Mouse (Mus musculus) E14TG2a.4 (cell line): ENCODE data around the gene Gm37596.
"Not testable (repeated sequence)": the region's sequence is repeated elsewhere in the genome, so short reads cannot be mapped to it uniquely, and the experiment has no call there.

Experiments
- H3K27me3 ChIP-seq: 2 replicates; pipeline ENCODE4 v1.6.1; 2014; ENCODE audit warnings: low read length, control low read depth; ENCODE audit not compliant: insufficient read depth
- H3K36me3 ChIP-seq: 2 replicates; pipeline ENCODE4 v1.6.1; 2014; ENCODE audit warnings: low read length, control low read depth; ENCODE audit not compliant: insufficient read depth
- H3K4me1 ChIP-seq: replicated peaks from 2 replicates; pipeline ENCODE4 v1.6.1; 2014; ENCODE audit warnings: low read depth, low read length, control low read depth
- H3K4me3 ChIP-seq: replicated peaks from 2 replicates; pipeline ENCODE4 v1.5.1; 2014; ENCODE audit warnings: mild to moderate bottlenecking, low read length
- H3K9me3 ChIP-seq: 2 replicates; pipeline ENCODE4 v1.6.1; 2014; ENCODE audit warnings: low read length, control low read depth
- CTCF ChIP-seq: conservative IDR thresholded peaks from 2 replicates; pipeline ENCODE4 v1.5.1; 2014; ENCODE audit warnings: low read length
- NANOG ChIP-seq: IDR thresholded peaks from 2 replicates; pipeline ENCODE4 v1.6.1; 2014; ENCODE audit warnings: borderline replicate concordance, low read length, mixed read lengths
- POU5F1 ChIP-seq: IDR thresholded peaks from 2 replicates; pipeline ENCODE4 v1.6.1; 2014; ENCODE audit warnings: low read length, borderline replicate concordance

Gm37596 gene

DNA sequence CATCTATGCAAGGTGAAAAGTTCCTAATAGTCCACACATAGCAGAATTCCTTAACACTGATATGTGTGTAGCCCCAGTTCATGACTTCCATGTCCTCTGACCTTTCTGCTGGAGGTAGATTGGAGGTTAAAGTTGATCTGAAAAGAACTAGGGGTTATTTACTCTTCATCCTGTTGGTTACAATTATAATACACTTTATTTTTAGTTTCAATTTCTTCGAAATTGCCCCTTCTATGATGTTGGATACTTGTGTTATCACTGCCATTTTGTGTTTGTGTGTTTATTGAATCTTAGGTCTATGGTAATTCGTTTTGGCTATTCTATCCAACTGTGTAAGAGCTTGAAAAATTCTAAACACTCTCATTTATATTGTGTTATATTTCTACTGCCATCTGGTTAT is at the start of gene Gm37596:
Gene Gm37596, minus strand, starts transcription at position 101 of the 400 bp plus-strand sequence.
- not testable (repeated sequence) for H3K27me3 ChIP-seq, H3K36me3 ChIP-seq, H3K4me1 ChIP-seq, H3K4me3 ChIP-seq, H3K9me3 ChIP-seq

DNA sequence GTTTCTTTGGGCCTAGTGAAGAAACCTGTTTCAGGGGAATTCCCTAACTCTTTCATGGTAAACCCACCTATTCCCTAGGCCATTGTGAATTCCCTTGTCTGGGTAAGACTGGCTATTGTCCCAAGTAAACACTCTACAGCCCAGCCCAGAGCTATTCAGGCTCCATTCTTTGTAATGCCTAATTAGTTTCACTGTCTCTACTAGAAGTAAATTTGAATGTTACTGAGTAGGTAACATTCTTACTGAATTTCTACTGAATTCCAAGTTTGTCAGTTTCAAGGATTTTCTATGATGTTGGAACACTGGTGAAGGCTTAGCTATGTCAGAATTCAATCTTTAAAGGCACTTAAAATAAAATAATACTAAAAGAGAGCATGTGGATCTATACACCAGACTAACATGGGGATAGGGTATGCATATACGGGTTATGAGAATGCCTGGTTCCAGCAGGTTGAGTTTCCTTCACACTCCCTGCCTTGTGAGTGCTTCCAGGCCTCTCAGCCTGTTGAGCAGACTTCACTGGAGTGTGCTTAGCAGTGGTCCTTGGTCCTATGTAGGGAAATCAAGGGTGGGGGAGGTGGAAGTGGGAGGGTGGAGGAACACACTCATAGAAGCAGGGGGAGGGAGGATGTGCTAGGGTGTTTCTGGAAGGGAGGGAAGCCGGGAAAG is 16.2 kb upstream of the Gm37596 start:
- not testable (repeated sequence) for H3K4me3 ChIP-seq, H3K36me3 ChIP-seq, H3K4me1 ChIP-seq, H3K27me3 ChIP-seq
- H3K9me3 ChIP-seq: peaks cover 19% of the 10 kb centered on the region

DNA sequence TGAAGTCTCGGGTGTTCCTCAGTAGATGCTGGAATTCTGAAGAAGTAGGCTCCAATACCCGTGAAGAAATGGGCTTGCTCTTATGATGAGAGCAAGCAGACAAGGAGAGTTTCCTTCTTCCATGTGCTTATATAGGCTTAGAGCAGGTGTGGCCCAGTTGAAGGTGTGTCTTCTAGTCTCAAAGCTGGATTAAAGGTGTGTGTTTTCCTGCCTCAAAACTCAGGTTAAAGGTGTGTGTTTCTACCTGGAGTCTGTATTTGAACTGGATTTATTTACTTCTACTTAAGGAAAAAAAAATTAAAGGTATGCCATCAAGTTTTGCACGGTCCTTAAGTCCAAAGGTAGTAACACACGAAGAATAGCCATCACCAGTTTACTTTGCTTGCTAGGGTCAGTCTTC is 16.7 kb downstream of the Gm37596 start, which contains the start of gene Tdpoz1:
Gene Tdpoz1, minus strand, starts transcription at position 101 of the 400 bp plus-strand sequence.
- H3K36me3 ChIP-seq, H3K27me3 ChIP-seq, H3K4me1 ChIP-seq, H3K9me3 ChIP-seq, H3K4me3 ChIP-seq: not testable (repeated sequence)

DNA sequence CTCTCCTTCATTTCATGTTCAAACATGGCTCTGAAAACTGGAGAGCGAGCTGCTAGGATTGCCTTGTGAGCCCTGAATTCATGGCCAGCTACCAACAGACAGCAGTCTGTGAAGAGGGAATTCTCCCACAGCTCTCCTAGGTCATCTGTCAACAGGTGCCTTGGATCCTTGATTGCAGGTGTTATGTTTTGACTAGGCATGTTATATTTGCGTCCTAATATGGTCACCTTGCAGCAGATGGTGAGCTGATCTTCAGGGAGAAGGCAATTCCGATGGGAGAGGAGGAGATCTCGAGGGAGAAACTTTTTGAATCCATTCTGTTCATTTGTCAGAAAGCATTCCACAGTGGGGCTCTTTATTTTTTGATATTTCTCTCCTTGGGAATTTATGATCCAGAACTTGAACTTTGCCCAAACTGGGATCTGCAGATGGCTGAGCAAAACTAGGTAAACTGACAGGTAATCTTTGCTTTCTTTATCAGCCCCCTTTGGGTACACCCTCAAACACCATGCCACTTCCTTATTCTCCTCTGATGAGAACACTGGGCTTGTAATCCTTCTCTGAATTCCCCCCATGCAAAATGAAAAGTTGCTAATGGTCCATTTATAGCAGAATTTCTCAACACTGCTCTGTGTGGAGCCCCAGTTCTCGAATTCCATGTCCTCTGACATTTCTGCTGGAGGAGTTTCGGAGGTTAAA is 21.9 kb downstream of the Gm37596 start:
- H3K36me3 ChIP-seq, H3K27me3 ChIP-seq, H3K4me1 ChIP-seq, H3K9me3 ChIP-seq, H3K4me3 ChIP-seq: not testable (repeated sequence)

DNA sequence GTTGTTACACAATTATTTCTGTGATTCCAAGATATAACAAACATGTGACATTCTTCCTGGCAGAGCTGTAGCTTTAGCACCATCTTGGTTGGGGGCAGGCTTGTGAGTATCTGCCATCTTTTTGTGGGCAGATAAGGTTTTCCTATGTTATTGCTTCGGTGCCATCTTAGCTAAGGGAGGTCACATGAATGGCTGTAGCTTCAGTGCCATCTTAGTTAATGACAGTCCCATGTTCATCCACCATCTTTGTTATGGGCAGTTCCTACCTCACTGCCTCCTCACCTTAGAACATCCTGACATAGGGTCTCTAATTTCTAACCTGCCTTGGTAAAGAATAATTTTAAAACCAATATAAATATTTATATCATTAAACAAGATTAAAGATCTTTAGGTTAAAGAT is 38.6 kb downstream of the Gm37596 start:
- Histone ChIP-seq H3K4me1 (no peaks in the 10 kb centered on the region), H3K4me3 (no peak overlapping the region), H3K36me3 (no peaks in the 10 kb centered on the region), H3K9me3 (peaks cover 3% of the 10 kb centered on the region; the same call in 1 of the 2 replicates), H3K27me3 (peaks cover 2% of the 10 kb centered on the region; the same call in 1 of the 2 replicates)
- TF ChIP-seq NANOG (no peak), CTCF (no peak), POU5F1 (no peak)

DNA sequence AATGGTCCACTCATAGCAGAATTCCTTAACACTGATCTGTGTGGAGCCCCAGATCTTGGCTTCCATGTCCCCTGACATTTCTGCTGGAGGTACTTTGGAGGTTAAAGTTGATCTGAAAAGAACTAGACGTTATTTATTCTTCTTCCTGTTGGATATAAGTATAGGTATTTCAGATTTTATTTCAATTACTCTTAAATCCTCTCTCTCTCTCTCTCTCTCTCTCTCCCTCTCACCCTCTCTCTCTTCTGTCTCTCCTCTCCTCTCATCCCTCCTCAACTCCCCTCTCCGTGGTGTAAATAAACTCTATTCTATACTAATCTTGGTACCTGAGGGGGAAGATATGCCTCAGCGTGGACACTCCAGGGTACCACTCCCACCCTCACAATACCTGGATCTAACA is 40.3 kb downstream of the Gm37596 start, which contains the start of gene Tdpoz2:
Gene Tdpoz2, minus strand, starts transcription at position 101 of the 400 bp plus-strand sequence.
- H3K27me3 ChIP-seq: peaks cover 2% of the 10 kb centered on the region; the same call in 1 of the 2 replicates

More for the DNA sequence above, 40.3 kb downstream of the Gm37596 start, which contains the start of gene Tdpoz2:
- no peak within 1 kb of the TSS for H3K4me3 ChIP-seq
- no peak for TF ChIP-seq POU5F1
- no peak for TF ChIP-seq CTCF
- TF ChIP-seq NANOG: no peak
- no peaks in the 10 kb centered on the region for H3K4me1 ChIP-seq
- peaks cover 3% of the 10 kb centered on the region; the same call in 1 of the 2 replicates for H3K9me3 ChIP-seq
- no peaks in the 10 kb centered on the region for H3K36me3 ChIP-seq
